Mouse (Mus musculus): ENCODE measurements around the gene H2-M10.1.
"Not testable (repeated sequence)": the region's sequence is repeated elsewhere in the genome, so short reads cannot be mapped to it uniquely, and the experiment has no call there.

Gene H2-M10.1

DNA sequence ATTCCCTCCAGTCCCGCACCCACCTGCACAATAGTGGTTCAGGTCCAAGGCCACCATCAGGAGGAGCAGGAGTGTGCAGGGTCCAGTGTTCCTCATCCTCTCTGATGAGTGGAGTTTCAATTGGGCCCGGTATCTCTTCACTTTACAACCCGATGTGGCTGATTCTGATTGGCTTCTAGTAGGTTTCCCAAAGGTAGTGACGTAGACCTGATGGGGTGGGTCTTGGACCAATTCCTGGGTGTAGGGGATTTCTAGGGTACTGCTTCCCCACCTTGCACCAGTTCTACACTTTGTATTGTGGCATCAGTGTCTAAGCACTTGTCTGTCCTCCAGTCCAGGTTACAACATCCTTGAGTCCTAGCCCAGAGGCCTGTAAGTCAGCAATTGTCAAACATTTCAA lies at the start of gene H2-M10.1:
H2-M10.1 (minus strand) TSS at position 101 of the 400 bp plus-strand sequence.
- DNase-seq, result no peak

DNA sequence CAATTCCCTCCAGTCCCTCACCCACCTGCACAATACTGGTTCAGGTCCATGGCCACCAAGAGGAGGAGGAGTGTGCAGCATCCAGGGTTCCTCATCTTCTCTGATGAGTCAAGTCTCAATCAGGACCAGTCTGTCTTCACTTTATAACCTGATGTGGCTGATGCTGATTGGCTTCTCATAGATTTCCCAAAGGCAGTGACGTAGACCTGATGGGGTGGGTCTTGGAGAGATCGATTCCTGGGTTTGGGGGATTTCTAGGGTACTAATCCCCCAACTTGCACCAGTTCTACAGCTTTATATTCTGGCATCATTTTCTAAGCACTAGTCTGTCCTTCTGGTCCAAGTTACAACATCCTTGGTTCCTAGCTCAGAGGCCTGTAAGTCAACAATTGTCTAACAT lies 42.4 kb upstream of the H2-M10.1 start, which contains the start of gene H2-M10.3:
H2-M10.3 (minus strand) TSS at position 101 of the 400 bp plus-strand sequence.
- not testable (repeated sequence) for DNase-seq

DNA sequence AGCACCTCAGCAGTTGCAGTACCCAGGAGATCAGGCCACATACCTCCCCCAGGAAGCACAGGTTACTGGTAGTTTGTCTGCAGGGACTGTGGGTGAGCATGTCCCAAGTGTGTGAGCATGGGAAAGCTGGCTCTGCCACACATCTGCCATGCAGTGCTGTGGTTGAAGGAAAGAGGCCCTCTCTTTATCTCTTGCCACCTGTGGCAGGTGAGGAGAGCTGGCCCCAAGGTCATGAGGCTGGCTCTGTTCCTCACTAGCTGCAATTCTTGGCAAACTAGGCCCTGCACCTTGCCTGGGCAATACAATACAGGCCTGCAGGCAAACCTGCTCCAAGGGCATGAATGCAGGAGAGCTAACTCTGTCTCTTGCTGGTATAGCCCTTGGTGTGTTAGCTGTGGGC lies 36.4 kb upstream of the H2-M10.1 start:
- DNase-seq, result not testable (repeated sequence)

DNA sequence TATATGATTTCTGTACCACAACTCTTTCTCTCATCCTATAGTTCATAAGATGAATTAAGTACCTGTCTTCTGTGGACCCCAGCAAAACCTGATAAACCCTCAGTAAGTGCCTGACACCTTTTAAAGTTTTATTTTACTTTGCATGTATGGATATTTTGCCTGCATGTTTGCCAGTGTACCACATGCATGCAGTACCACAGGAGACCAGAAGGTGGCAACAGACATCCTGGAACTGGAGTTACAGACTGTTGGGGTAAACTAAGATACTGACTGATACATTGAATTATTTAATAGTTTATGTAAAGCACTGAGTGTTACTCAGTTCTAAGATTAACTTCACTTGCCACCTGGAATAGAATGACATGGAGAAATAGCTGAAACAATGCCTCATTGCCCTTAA lies 31.6 kb upstream of the H2-M10.1 start:
- peak; percentile 12 to 57 for DNase-seq

DNA sequence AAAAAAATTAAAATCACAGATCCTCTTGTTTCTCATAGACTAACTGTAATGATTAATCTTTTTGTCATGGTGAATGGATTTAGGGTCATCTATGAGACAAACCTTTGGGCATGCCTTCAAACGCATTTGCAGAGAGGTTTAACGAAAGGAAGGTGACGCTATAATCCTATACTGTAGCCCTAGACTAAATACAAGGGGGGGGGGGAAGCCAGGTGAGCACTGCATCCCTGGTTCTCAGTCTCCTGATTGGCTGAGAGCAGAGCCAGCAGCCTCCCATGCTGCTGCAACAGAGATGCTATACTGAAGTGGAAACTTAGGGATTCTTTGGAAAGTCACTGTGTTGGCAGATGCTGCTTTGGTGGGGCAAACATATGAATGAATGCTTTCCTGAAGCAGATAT lies 29.8 kb upstream of the H2-M10.1 start:
- no peak for DNase-seq

DNA sequence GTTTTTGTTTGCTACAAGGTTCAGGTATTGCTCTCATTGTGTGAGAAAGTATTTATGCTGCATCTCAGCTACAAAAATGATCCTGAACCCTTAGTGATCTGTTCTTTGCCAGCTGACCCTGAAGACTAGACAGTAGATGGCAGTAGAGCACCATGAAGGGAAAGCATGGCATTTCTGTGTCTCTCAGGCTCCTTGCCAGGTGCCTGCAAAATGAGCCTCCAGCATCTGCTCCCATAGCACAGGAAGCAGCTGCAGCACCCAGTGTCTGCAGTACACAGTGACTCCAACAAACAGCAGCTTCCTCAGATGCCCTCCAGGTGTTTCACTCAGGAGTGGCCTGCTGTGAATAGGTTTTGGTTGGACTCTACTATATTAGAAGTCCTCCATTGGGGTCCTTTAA lies 29.4 kb upstream of the H2-M10.1 start:
- peak; percentile 45 to 53 for DNase-seq

DNA sequence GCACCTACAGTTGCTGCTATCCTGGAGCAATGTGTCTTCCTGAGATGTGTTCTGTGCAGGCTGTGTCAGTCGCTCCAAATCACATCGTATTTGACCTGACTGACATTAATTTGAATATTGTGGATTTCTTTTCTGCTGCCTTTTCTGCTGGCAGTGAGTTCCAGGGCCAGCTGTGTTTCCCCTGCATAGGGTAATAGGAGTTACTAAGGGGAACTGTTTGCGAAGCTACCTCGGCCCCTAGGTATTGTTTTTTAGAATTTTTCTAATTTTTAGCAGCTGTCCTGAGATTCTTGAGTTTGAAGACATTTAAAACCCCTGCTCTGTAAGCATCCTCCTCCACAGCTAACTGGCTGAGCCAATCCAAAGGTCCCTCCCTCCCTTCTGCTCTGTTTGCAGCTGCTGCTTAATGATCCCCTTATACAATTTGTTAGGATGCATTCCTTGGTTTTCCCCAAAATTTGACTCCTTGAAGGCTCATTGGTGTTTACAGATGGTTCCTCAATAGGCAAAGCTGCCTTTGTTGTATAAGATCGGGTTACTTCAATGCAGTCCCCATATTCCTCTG lies 10.2 kb downstream of the H2-M10.1 start:
- no peak for DNase-seq

DNA sequence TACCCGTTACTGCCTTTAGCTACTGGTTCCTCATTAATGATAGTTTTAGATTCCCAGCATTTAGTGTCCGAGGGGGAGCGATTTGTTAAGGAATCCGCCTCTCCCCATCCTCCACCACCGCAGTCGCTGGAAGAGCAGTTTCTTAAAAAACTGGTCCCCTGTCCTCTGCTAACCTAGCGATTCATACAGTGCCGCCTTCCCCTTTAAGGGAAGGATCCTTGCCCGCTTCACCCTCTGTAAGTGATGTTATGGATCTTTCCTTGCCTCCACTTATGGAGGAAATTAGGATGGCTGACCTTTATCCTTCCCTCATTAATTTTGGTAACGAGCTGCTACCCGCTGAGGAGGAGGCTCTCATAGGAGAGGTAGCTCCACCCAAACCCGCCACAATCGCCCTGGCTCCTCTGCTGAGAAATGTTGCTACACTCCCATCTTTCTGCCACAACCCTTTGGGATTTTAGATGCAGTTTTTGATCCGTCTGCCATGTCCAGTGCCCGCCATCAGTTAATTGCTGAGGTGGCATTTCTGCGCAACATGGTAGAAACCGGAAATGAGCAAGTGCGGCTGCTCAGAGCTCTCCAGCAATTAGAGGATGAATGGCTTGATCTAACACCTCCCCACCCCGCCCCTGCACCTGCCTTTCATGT lies 10.8 kb downstream of the H2-M10.1 start:
- peak; percentile 21 to 32 for DNase-seq

DNA sequence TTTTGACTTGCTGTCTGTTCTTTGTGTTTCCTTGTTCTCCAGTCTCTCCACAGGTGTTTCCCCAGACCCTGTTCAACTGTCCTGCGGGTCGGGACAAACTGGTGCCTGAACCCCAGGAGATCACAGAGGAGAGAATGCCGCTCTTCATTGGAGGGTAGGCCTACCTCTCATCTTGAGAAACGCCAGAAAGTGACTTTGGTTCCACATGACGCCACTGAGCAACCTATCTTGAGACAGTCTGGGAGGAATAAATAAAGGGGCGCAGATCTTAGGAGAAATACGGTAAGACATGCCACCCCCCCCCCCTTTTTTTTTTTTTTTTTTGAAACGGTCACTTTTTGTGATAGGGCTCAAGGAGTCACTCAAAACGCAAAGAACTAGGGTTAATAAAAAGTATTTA lies 11.4 kb downstream of the H2-M10.1 start:
- no peak for DNase-seq

DNA sequence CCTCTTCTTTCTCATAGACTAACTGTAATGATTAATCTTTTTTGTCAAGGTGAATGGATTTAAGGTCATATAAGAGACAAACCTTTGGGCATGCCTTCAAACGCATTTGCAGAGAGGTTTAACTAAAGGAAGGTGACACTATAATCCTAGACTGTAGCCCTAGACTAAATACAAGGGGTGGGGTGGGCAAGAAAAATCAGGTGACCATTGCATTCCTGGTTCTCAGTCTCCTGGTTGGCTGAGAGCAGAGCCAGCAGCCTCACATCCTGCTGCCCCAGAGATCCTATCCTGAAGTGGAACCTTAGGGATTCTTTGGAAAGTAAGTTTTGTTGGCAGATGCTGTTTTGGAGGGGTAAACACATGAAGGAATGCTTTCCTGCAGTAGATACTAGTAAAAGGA lies 16.7 kb downstream of the H2-M10.1 start:
- DNase-seq, result no peak

DNA sequence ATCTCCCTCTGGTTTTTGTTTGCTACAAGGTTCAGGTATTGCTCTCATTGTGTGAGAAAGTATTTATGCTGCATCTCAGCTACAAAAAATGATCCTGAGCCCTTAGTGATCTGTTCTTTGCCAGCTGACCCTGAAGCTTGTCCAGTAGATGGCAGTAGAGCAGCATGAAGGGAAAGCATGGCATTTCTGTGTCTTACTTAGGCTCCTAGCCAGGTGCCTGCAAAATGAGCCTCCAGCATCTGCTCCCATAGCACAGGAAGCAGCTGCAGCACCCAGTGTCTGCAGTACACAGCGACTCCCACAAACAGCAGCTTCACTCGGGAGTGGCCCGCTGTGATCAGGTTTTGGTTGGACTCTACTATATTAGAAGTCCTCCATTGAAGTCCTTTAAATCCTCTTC lies 17.1 kb downstream of the H2-M10.1 start:
- DNase-seq, result peak; percentile 64 to 75

DNA sequence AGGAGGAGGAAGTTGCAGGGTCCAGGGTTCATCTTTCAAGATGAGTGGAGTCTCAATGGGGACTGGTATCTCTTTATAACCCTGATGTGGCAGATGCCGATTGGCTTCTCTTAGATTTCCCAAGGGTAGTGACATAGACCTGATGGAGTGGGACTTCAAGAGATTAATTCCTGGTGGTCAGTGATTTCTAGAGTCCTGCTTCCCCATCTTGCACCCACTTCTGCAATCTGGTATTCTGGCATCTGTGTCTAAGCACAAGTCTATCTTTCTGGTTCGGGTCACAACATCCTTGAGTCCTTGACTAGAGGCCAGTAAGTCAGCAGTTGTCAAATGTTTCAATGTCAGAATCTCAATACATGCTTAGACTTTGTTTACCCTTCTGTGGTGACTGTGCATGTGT lies 39.6 kb downstream of the H2-M10.1 start, which contains the start of gene H2-M10.2:
H2-M10.2 (minus strand) TSS at position 101 of the 400 bp plus-strand sequence.
- DNase-seq, result no peak

DNA sequence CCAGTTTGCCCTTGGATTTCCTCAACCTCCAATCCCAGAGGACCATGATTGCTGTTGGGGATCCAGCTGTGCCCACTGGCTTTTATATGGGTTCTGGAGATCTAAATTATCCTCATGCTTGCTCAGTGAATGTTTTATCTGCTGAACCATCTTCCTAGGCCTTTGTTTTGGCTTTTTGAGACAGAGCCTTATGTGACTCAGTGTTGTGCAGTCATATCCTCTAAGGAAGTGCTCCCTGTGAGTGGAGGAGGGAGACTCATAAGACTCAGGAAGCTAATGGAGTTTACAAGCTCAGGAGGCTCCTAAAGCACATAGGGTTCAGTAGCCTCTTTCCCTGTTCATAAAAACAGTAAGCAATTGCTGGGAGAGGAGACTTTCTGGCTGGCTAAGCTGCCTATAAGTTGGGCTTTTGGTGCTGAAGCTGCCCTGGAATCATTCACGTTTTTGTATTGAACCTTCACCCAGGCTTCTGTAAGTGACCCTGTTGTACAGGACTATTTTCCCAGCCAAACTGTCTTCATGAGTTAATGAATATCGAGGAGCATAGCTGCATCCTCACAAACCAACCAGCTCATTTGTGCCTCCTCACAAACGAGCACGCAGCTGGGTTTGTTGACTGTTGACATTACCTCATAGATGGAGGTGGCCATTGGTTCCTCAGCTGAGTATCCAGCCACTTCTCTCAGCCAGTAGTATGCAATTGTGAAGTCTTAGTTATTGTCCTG lies 44.3 kb downstream of the H2-M10.1 start:
- DNase-seq, result peak; percentile 21 to 36

DNA sequence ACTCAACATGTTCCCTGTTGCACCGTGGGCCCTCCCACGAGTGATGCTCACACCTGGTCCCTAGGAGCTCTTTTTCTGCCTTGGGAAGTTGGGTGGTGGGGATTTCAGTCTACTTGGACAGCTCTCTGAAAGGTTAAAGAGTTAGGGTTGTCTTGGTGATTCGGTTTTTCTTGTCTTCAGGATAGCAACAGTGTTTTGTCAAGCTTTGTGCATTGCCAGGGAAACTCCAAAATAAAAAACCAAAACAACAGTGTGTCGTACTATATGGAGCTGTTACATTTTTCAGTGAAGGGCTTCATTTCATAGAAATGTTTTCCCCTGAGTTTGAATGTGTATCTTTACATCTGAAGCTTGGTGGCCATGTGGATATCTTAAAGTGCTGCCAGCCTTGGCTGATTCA lies 51.2 kb downstream of the H2-M10.1 start:
- DNase-seq, result no peak

DNA sequence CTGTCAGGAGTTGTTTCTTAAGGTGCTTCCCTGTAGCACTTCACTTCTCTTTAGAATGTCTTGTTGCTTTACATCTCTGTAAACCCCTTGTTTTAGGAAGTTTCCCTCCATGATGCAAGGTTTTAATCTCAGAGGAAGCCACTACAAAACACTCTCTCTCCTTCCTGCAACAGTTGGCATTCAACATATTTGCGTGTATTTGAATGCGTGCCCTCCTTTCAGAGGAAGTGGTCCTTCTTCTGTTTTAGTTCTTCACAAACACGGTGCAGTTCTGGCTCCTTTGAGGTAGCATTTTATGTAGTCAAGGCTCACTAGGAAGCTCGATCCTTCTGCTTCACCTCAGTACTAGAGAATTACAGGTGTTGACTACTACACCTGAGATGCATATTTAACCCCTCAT lies 52.2 kb downstream of the H2-M10.1 start:
- DNase-seq, result no peak

Measured in kidney, adult 8-10 months (tissue).